Mouse (Mus musculus): ENCODE results near the gene Gm42688. TPM values are rescaled to one million over a fixed set of nuclear protein-coding genes. Genes with fewer than 3 reads are reported as not detected.
"Not testable (repeated sequence)": the region's sequence is repeated elsewhere in the genome, so short reads cannot be mapped to it uniquely, and the experiment has no call there.

Gene Gm42688
- polyA plus RNA-seq, 1 experiment, result 0.45 TPM

DNA sequence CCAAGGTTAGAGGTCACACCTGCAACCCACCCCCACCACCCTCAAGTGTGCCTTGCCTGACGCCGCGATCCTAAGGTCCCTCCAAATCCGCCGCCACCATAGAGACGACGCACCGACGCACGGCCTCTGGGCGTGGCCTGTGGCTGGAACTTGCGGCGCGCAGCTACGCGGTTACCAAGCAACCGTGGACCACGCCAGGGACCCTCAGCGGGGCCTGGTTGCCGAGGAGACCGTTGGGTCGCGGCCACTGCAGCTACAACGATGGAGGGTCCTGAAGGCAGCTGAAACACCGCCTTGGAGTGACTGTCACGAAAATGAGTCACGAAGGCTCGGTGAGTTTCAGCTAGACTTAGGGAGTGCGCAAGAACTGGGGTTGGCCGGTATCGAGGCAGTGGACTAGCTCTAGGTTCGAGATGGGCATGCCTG is 54.9 kb downstream of the Gm42688 start, which contains the start of the genes Wdr54 and 1700003E16Rik:
Gene Wdr54 (minus strand): TSS at position 139 of the 426 bp plus-strand sequence.
Gene 1700003E16Rik (plus strand): TSS at position 146 of the 426 bp plus-strand sequence.
- TF ChIP-seq EP300 (IDR thresholded peaks at IDR 0.05; ENCODE audit: insufficient read depth, low read depth, low read length) (no peak), CTCF (IDR thresholded peaks at IDR 0.05; ENCODE audit: low read depth, low read length) (no peak), POLR2A (IDR thresholded peaks at IDR 0.05; ENCODE audit: insufficient read depth, low read length) (peak; percentile 25)
- no peak within 1 kb of the TSS for H3K27ac ChIP-seq (ENCODE audit: insufficient read depth, low read length)
- H3K4me1 ChIP-seq (ENCODE audit: control insufficient read depth, insufficient read depth, low read length), result no peaks in the 10 kb centered on the region
- peak within 1 kb of the TSS; percentile 82 for H3K4me3 ChIP-seq (ENCODE audit: low read depth, low read length)
- no peaks in the 10 kb centered on the region for H3K9me3 ChIP-seq (replicated peaks; ENCODE audit: control insufficient read depth, insufficient read depth, low read length, poor library complexity, severe bottlenecking)
- H3K27me3 ChIP-seq (ENCODE audit: control insufficient read depth, insufficient read depth, low read length, poor library complexity, severe bottlenecking), result no peaks in the 10 kb centered on the region
- peak within 1 kb of the TSS; percentile 25; the same call in 1 of the 2 replicates for H3K9ac ChIP-seq (ENCODE audit: low read depth, poor library complexity, severe bottlenecking)
- no peaks in the 10 kb centered on the region for H3K36me3 ChIP-seq (ENCODE audit: control insufficient read depth, insufficient read depth, low read length, poor library complexity, severe bottlenecking)

DNA sequence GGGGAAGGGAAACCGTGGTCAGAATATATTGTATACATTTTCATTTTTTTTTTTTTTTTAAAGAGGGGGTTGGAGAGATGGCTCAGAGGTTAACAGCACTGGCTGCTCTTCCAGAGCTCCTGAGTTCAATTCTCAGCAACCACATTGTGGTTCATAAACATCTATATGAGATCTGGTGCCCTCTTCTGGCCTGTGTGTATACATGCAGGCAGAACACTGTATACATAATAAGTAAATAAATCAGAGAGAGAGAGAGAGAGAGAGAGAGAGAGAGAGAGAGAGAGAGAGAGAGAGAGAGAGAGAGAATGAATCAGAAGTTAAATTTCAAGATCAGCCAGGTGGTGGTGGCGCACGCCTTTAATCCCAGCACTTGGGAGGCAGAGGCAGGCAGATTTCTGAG is 58.0 kb downstream of the Gm42688 start:
- H3K4me1 ChIP-seq (ENCODE audit: control insufficient read depth, insufficient read depth, low read length); H3K9ac ChIP-seq (ENCODE audit: low read depth, poor library complexity, severe bottlenecking); H3K9me3 ChIP-seq (replicated peaks; ENCODE audit: control insufficient read depth, insufficient read depth, low read length, poor library complexity, severe bottlenecking); H3K27ac ChIP-seq (ENCODE audit: insufficient read depth, low read length); H3K36me3 ChIP-seq (ENCODE audit: control insufficient read depth, insufficient read depth, low read length, poor library complexity, severe bottlenecking); H3K4me3 ChIP-seq (ENCODE audit: low read depth, low read length); H3K27me3 ChIP-seq (ENCODE audit: control insufficient read depth, insufficient read depth, low read length, poor library complexity, severe bottlenecking): not testable (repeated sequence)

Other genes starting within 250 kb of the Gm42688 start
- 1.2 and 1.9 TPM in 2 replicates for gene Sema4f, start 161.8 kb upstream of the Gm42688 start, polyA plus RNA-seq (2011; ENCODE audit: insufficient read depth, insufficient read length, low read depth, missing spikeins)
- gene M1ap, start 154.7 kb upstream of the Gm42688 start, polyA plus RNA-seq (2011; ENCODE audit: insufficient read depth, insufficient read length, low read depth, missing spikeins), result 2.2 and 2.3 TPM in 2 replicates
- 4.7 and 4.8 TPM in 2 replicates for gene Dok1, start 68.1 kb upstream of the Gm42688 start, polyA plus RNA-seq (2011; ENCODE audit: insufficient read depth, insufficient read length, low read depth, missing spikeins)
- 2.2 and 3.1 TPM in 2 replicates for gene Loxl3, start 67.4 kb upstream of the Gm42688 start, polyA plus RNA-seq (2011; ENCODE audit: insufficient read depth, insufficient read length, low read depth, missing spikeins)
- 42.4 and 44.3 TPM in 2 replicates for gene Aup1, start 47.1 kb upstream of the Gm42688 start, polyA plus RNA-seq (2011; ENCODE audit: insufficient read depth, insufficient read length, low read depth, missing spikeins)
- gene Htra2, start 46.3 kb upstream of the Gm42688 start, polyA plus RNA-seq (2011; ENCODE audit: insufficient read depth, insufficient read length, low read depth, missing spikeins), result 36.8 and 37.4 TPM in 2 replicates
- 2.9 and 3.7 TPM in 2 replicates for gene Dqx1, start 43.8 kb upstream of the Gm42688 start, polyA plus RNA-seq (2011; ENCODE audit: insufficient read depth, insufficient read length, low read depth, missing spikeins)
- gene Tlx2, start 31.3 kb upstream of the Gm42688 start, polyA plus RNA-seq (2011; ENCODE audit: insufficient read depth, insufficient read length, low read depth, missing spikeins), result not detected in 2 replicates
- 14.7 and 21.3 TPM in 2 replicates for gene Pcgf1, start 23.7 kb upstream of the Gm42688 start, polyA plus RNA-seq (2011; ENCODE audit: insufficient read depth, insufficient read length, low read depth, missing spikeins)
- gene Lbx2, start 15.2 kb upstream of the Gm42688 start, polyA plus RNA-seq (2011; ENCODE audit: insufficient read depth, insufficient read length, low read depth, missing spikeins), result not detected in 2 replicates
- not detected in 2 replicates for gene Ccdc142, start within 50 bp of the Gm42688 start, polyA plus RNA-seq (2011; ENCODE audit: insufficient read depth, insufficient read length, low read depth, missing spikeins)
- 29.5 and 36.4 TPM in 2 replicates for gene Mrpl53, start 7.4 kb downstream of the Gm42688 start, polyA plus RNA-seq (2011; ENCODE audit: insufficient read depth, insufficient read length, low read depth, missing spikeins)
- gene Mogs, start 13.9 kb downstream of the Gm42688 start, polyA plus RNA-seq (2011; ENCODE audit: insufficient read depth, insufficient read length, low read depth, missing spikeins), result 23.3 and 25.4 TPM in 2 replicates
- gene Wbp1, start 19.9 kb downstream of the Gm42688 start, polyA plus RNA-seq (2011; ENCODE audit: insufficient read depth, insufficient read length, low read depth, missing spikeins), result 26.7 and 32.4 TPM in 2 replicates
- 9.0 and 11.6 TPM in 2 replicates for gene Ino80b, start 23.8 kb downstream of the Gm42688 start, polyA plus RNA-seq (2011; ENCODE audit: insufficient read depth, insufficient read length, low read depth, missing spikeins)
- gene Rtkn, start 33.8 kb downstream of the Gm42688 start, polyA plus RNA-seq (2011; ENCODE audit: insufficient read depth, insufficient read length, low read depth, missing spikeins), result 10.4 and 10.5 TPM in 2 replicates
- 7.3 and 7.9 TPM in 2 replicates for gene Wdr54, start 54.8 kb downstream of the Gm42688 start, polyA plus RNA-seq (2011; ENCODE audit: insufficient read depth, insufficient read length, low read depth, missing spikeins)
- not detected in 2 replicates for gene 1700003E16Rik, start 54.8 kb downstream of the Gm42688 start, polyA plus RNA-seq (2011; ENCODE audit: insufficient read depth, insufficient read length, low read depth, missing spikeins)
- gene Dctn1, start 64.3 kb downstream of the Gm42688 start, polyA plus RNA-seq (2011; ENCODE audit: insufficient read depth, insufficient read length, low read depth, missing spikeins), result 41.5 and 52.4 TPM in 2 replicates
- gene Slc4a5, start 118.2 kb downstream of the Gm42688 start, polyA plus RNA-seq (2011; ENCODE audit: insufficient read depth, insufficient read length, low read depth, missing spikeins), result 2.1 and 3.8 TPM in 2 replicates
- 58.4 and 63.8 TPM in 2 replicates for gene Mthfd2, start 224.3 kb downstream of the Gm42688 start, polyA plus RNA-seq (2011; ENCODE audit: insufficient read depth, insufficient read length, low read depth, missing spikeins)
- 49.5 and 62.1 TPM in 2 replicates for gene Mob1a, start 224.4 kb downstream of the Gm42688 start, polyA plus RNA-seq (2011; ENCODE audit: insufficient read depth, insufficient read length, low read depth, missing spikeins)
- 37.9 and 38.1 TPM in 2 replicates for gene Bola3, start 247.5 kb downstream of the Gm42688 start, polyA plus RNA-seq (2011; ENCODE audit: insufficient read depth, insufficient read length, low read depth, missing spikeins)

Data from ES-Bruce4 (cell line).